Comparison of ENCODE assay signal across 9 mouse cellular contexts in genomic region chr4:156188811-156189323, GRCm38 (mm10). TPM values are rescaled to one million over a fixed set of nuclear protein-coding genes. Genes with fewer than 3 reads are reported as not detected.
DNase-seq lines count a peak whose midpoint lies in the region; ATAC-seq and TF ChIP-seq lines count a peak whose summit lies in the region.
"Had no signal": no experiment of that assay in that cellular context is flagged by ENCODE, and none has a peak within 500 bp of the region (broad histone marks: within the 10 kb centered on the region; RNA-seq: fewer than 3 reads in every experiment).

No protein-coding gene starts in this region.

- no peaks in the 10 kb centered on the region for H3K9me3 ChIP-seq in heart, embryonic 11.5 days (replicated peaks; ENCODE audit: control insufficient read depth, low read length)
- no peaks in the 10 kb centered on the region for H3K9me3 ChIP-seq in embryonic facial prominence, embryonic 12.5 days
- no peaks in the 10 kb centered on the region for H3K9me3 ChIP-seq in intestine, embryonic 16.5 days (ENCODE audit: control insufficient read depth, low read length)
- no peaks in the 10 kb centered on the region for H3K9me3 ChIP-seq in liver, postnatal 0 days (ENCODE audit: low read length)

- peak overlapping the region; percentile 37 for H3K27ac ChIP-seq in heart, embryonic 11.5 days (ENCODE audit: low read depth, low read length)
- peak overlapping the region; percentile 58 for H3K27ac ChIP-seq in embryonic facial prominence, embryonic 12.5 days
- peak overlapping the region; percentile 39; the same call in 1 of the 2 replicates for H3K27ac ChIP-seq in intestine, embryonic 16.5 days (ENCODE audit: low read length)
- no peak overlapping the region for H3K27ac ChIP-seq in liver, postnatal 0 days (ENCODE audit: low read depth)
- 0 out of 2 replicates have a peak overlapping the region, but pooled peaks have one; percentile 8 for H3K27ac ChIP-seq in small intestine, adult 2 months (ENCODE audit: insufficient read depth, low read depth, low read length)
- H3K27ac ChIP-seq: heart, adult 2 months had no signal

- WGBS in heart, embryonic 11.5 days (ENCODE audit: insufficient replicate concordance), result 23% methylated on average over 6 of the region's 6 CpGs
- WGBS in embryonic facial prominence, embryonic 12.5 days, result 7% methylated on average over 6 of the region's 6 CpGs
- WGBS in intestine, embryonic 16.5 days, result 33% methylated on average over 6 of the region's 6 CpGs
- WGBS in liver, postnatal 0 days (ENCODE audit: insufficient replicate concordance), result 58% methylated on average over 6 of the region's 6 CpGs
- WGBS in small intestine, adult 2 months, result 44% methylated on average over 6 of the region's 6 CpGs

- ATAC-seq in heart, embryonic 11.5 days (replicated peaks; ENCODE audit: insufficient number of reproducible peaks, low FRiP score, low TSS enrichment), result no peak; the same call in 1 of the 2 replicates
- ATAC-seq in embryonic facial prominence, embryonic 12.5 days (ENCODE audit: insufficient number of reproducible peaks, insufficient read depth, low FRiP score, low TSS enrichment), result no peak; the same call in 1 of the 2 replicates
- peak; percentile 65 for ATAC-seq in intestine, embryonic 16.5 days
- peak; percentile 46; the same call in 1 of the 2 replicates for ATAC-seq in liver, postnatal 0 days

- intact Hi-C loops in gastrocnemius, postnatal 14 days (cut with DNase I; ENCODE audit: low total_unique reads), result no loop called here

- peaks cover 6% of the 10 kb centered on the region; the same call in 1 of the 2 replicates for H3K36me3 ChIP-seq in heart, embryonic 11.5 days (ENCODE audit: control insufficient read depth, insufficient read depth, low read length)
- H3K36me3 ChIP-seq in embryonic facial prominence, embryonic 12.5 days, result peaks cover 42% of the 10 kb centered on the region
- H3K36me3 ChIP-seq in intestine, embryonic 16.5 days (ENCODE audit: control insufficient read depth, insufficient read depth, low read length), result peaks cover 9% of the 10 kb centered on the region
- H3K36me3 ChIP-seq in liver, postnatal 0 days (replicated peaks; ENCODE audit: insufficient read depth, low read length), result no peaks in the 10 kb centered on the region
- peaks cover 13% of the 10 kb centered on the region for H3K36me3 ChIP-seq in small intestine, adult 2 months (ENCODE audit: control insufficient read depth, insufficient read depth, low read length)

- H3K4me3 ChIP-seq in heart, embryonic 11.5 days (ENCODE audit: low read depth, low read length), result no peak overlapping the region
- H3K4me3 ChIP-seq in embryonic facial prominence, embryonic 12.5 days, result no peak overlapping the region
- H3K4me3 ChIP-seq in intestine, embryonic 16.5 days (ENCODE audit: low read length), result no peak overlapping the region
- H3K4me3 ChIP-seq in liver, postnatal 0 days (ENCODE audit: low read depth, low read length), result no peak overlapping the region
- no peak overlapping the region for H3K4me3 ChIP-seq in small intestine, adult 2 months (ENCODE audit: low read depth, low read length)
- H3K4me3 ChIP-seq: heart, adult 2 months had no signal

- DNase-seq in heart, adult 18-20 months, result no peak
- DNase-seq in liver, postnatal 0 days, result peak; percentile 47
- DNase-seq in gastrocnemius, postnatal 14 days, result no peak
- DNase-seq in thymus, postnatal 25 days, result no peak

- H3K27me3 ChIP-seq in heart, embryonic 11.5 days (ENCODE audit: control insufficient read depth, insufficient read depth, low read length), result no peaks in the 10 kb centered on the region
- H3K27me3 ChIP-seq in embryonic facial prominence, embryonic 12.5 days, result no peaks in the 10 kb centered on the region
- H3K27me3 ChIP-seq in intestine, embryonic 16.5 days (replicated peaks; ENCODE audit: control insufficient read depth, insufficient read depth, low read length), result no peaks in the 10 kb centered on the region
- H3K27me3 ChIP-seq in liver, postnatal 0 days (ENCODE audit: insufficient read depth, low read length), result no peaks in the 10 kb centered on the region
- no peaks in the 10 kb centered on the region for H3K27me3 ChIP-seq in small intestine, adult 2 months (ENCODE audit: control insufficient read depth, insufficient read depth, low read length)

- H3K4me1 ChIP-seq in heart, embryonic 11.5 days (ENCODE audit: control insufficient read depth, insufficient read depth, low read length), result peaks cover 77% of the 10 kb centered on the region
- H3K4me1 ChIP-seq in embryonic facial prominence, embryonic 12.5 days, result peaks cover 78% of the 10 kb centered on the region
- peaks cover 66% of the 10 kb centered on the region for H3K4me1 ChIP-seq in intestine, embryonic 16.5 days (ENCODE audit: control insufficient read depth, insufficient read depth, low read length)
- peaks cover 30% of the 10 kb centered on the region for H3K4me1 ChIP-seq in liver, postnatal 0 days (ENCODE audit: insufficient read depth)
- peaks cover 37% of the 10 kb centered on the region; the same call in 1 of the 2 replicates for H3K4me1 ChIP-seq in small intestine, adult 2 months (ENCODE audit: control insufficient read depth, insufficient read depth, insufficient read length, low read length)

- TF ChIP-seq POLR2A in small intestine, adult 2 months (IDR thresholded peaks at IDR 0.05; ENCODE audit: low read depth, low read length), result no peak

- H3K4me2 ChIP-seq in heart, embryonic 11.5 days, result peak overlapping the region; percentile 36; the same call in 1 of the 2 replicates
- peak overlapping the region; percentile 23; the same call in 1 of the 2 replicates for H3K4me2 ChIP-seq in embryonic facial prominence, embryonic 12.5 days (replicated peaks)
- peak overlapping the region; percentile 5; the same call in 1 of the 2 replicates for H3K4me2 ChIP-seq in intestine, embryonic 16.5 days (ENCODE audit: low read depth, low read length)
- no peak overlapping the region for H3K4me2 ChIP-seq in liver, postnatal 0 days (ENCODE audit: low read depth, low read length)

- TF ChIP-seq CTCF in liver, postnatal 0 days (IDR thresholded peaks at IDR 0.05; ENCODE audit: low read depth), result no peak
- TF ChIP-seq CTCF in small intestine, adult 2 months (IDR thresholded peaks at IDR 0.05; ENCODE audit: extremely low read depth, insufficient read length, insufficient replicate concordance, low read depth, low read length), result no peak

- no peak for TF ChIP-seq EP300 in liver, postnatal 0 days (IDR thresholded peaks at IDR 0.05; ENCODE audit: low read depth)

- H3K9ac ChIP-seq in heart, embryonic 11.5 days (ENCODE audit: low read depth, low read length), result peak overlapping the region; percentile 34; the same call in 1 of the 2 replicates
- H3K9ac ChIP-seq in embryonic facial prominence, embryonic 12.5 days, result no peak overlapping the region
- H3K9ac ChIP-seq in intestine, embryonic 16.5 days (ENCODE audit: low read depth, low read length), result no peak overlapping the region; the same call in 1 of the 2 replicates
- H3K9ac ChIP-seq in liver, postnatal 0 days (replicated peaks), result no peak overlapping the region

RNA-seq across cellular contexts. Expression of gene Agrn, which starts 8.4 kb away (rescaled TPM):
- 36.7 and 44.8 TPM in 2 replicates for polyA plus RNA-seq in heart, embryonic 11.5 days (2014; fragmentation: Nextera tagmentation; extraction: Ambion mirVana)
- 10 to 100 TPM; 22.6 to 24.7 TPM for total RNA-seq in heart, adult 18-20 months (2021)
- polyA plus RNA-seq in embryonic facial prominence, embryonic 12.5 days (2016; fragmentation: Nextera tagmentation; extraction: Ambion mirVana), result 100.0 and 101 TPM in 2 replicates
- polyA plus RNA-seq in intestine, embryonic 16.5 days (2015; fragmentation: Nextera tagmentation; extraction: Ambion mirVana), result 35.9 and 38.0 TPM in 2 replicates
- 4.4 and 5.2 TPM in 2 replicates for polyA plus RNA-seq in liver, postnatal 0 days (2015; fragmentation: Nextera tagmentation; extraction: Ambion mirVana)
- polyA plus RNA-seq in small intestine, adult 2 months (2012; rRNA removed), result 53.6 and 101 TPM in 2 replicates
- 10 to 100 TPM; 25.3 to 25.5 TPM for total RNA-seq in gastrocnemius, postnatal 14 days (2021)

RNA-seq across cellular contexts. Expression of gene Isg15, which starts 11.8 kb away (rescaled TPM):
- 0.29 and 0.41 TPM in 2 replicates for polyA plus RNA-seq in heart, embryonic 11.5 days (2014; fragmentation: Nextera tagmentation; extraction: Ambion mirVana)
- 1 to 10 TPM; 2.3 to 3.1 TPM for total RNA-seq in heart, adult 18-20 months (2021)
- polyA plus RNA-seq in embryonic facial prominence, embryonic 12.5 days (2016; fragmentation: Nextera tagmentation; extraction: Ambion mirVana), result 1.1 and 1.3 TPM in 2 replicates
- 1.8 and 2.9 TPM in 2 replicates for polyA plus RNA-seq in intestine, embryonic 16.5 days (2015; fragmentation: Nextera tagmentation; extraction: Ambion mirVana)
- 33.0 and 39.8 TPM in 2 replicates for polyA plus RNA-seq in liver, postnatal 0 days (2015; fragmentation: Nextera tagmentation; extraction: Ambion mirVana)
- polyA plus RNA-seq in small intestine, adult 2 months (2012; rRNA removed), result 28.1 and 90.2 TPM in 2 replicates
- under 1 TPM; 0.42 to 0.57 TPM for total RNA-seq in gastrocnemius, postnatal 14 days (2021)

RNA-seq across cellular contexts. Expression of gene AW011738, which starts 14.2 kb away (rescaled TPM):
- polyA plus RNA-seq in heart, embryonic 11.5 days (2014; fragmentation: Nextera tagmentation; extraction: Ambion mirVana), result 0.70 and 1.0 TPM in 2 replicates
- 10 to 100 TPM in 1 of 2 experiments, 1 to 10 TPM in 1; 9.5 to 11.6 TPM for total RNA-seq in heart, adult 18-20 months (2021)
- 2.0 and 3.1 TPM in 2 replicates for polyA plus RNA-seq in embryonic facial prominence, embryonic 12.5 days (2016; fragmentation: Nextera tagmentation; extraction: Ambion mirVana)
- 2.1 and 2.3 TPM in 2 replicates for polyA plus RNA-seq in intestine, embryonic 16.5 days (2015; fragmentation: Nextera tagmentation; extraction: Ambion mirVana)
- 1.7 and 1.9 TPM in 2 replicates for polyA plus RNA-seq in liver, postnatal 0 days (2015; fragmentation: Nextera tagmentation; extraction: Ambion mirVana)
- polyA plus RNA-seq in small intestine, adult 2 months (2012; rRNA removed), result 1.6 and 1.8 TPM in 2 replicates
- total RNA-seq in gastrocnemius, postnatal 14 days (2021), result 1 to 10 TPM; 2.9 to 3.3 TPM

RNA-seq across cellular contexts. Expression of gene Perm1, which starts 26.8 kb away (rescaled TPM):
- 0.58 and 0.72 TPM in 2 replicates for polyA plus RNA-seq in heart, embryonic 11.5 days (2014; fragmentation: Nextera tagmentation; extraction: Ambion mirVana)
- total RNA-seq in heart, adult 18-20 months (2021), result 100 to 1,000 TPM; 265 to 319 TPM
- polyA plus RNA-seq in embryonic facial prominence, embryonic 12.5 days (2016; fragmentation: Nextera tagmentation; extraction: Ambion mirVana), result 0.70 and 1.1 TPM in 2 replicates
- polyA plus RNA-seq in intestine, embryonic 16.5 days (2015; fragmentation: Nextera tagmentation; extraction: Ambion mirVana), result 0.20 and 0.35 TPM in 2 replicates
- polyA plus RNA-seq in liver, postnatal 0 days (2015; fragmentation: Nextera tagmentation; extraction: Ambion mirVana), result 0.08 and 0.19 TPM in 2 replicates
- polyA plus RNA-seq in small intestine, adult 2 months (2012; rRNA removed), result 0.06 and 0.09 TPM in 2 replicates
- total RNA-seq in gastrocnemius, postnatal 14 days (2021), result 100 to 1,000 TPM in 1 of 2 experiments, 10 to 100 TPM in 1; 73.3 to 103 TPM

RNA-seq across cellular contexts. Expression of gene Plekhn1, which starts 45.8 kb away (rescaled TPM):
- polyA plus RNA-seq in heart, embryonic 11.5 days (2014; fragmentation: Nextera tagmentation; extraction: Ambion mirVana), result 8.7 and 12.2 TPM in 2 replicates
- total RNA-seq in heart, adult 18-20 months (2021), result 10 to 100 TPM; 10.1 to 11.0 TPM
- polyA plus RNA-seq in embryonic facial prominence, embryonic 12.5 days (2016; fragmentation: Nextera tagmentation; extraction: Ambion mirVana), result 32.5 and 35.7 TPM in 2 replicates
- 11.7 and 13.8 TPM in 2 replicates for polyA plus RNA-seq in intestine, embryonic 16.5 days (2015; fragmentation: Nextera tagmentation; extraction: Ambion mirVana)
- 2.0 and 2.3 TPM in 2 replicates for polyA plus RNA-seq in liver, postnatal 0 days (2015; fragmentation: Nextera tagmentation; extraction: Ambion mirVana)
- polyA plus RNA-seq in small intestine, adult 2 months (2012; rRNA removed), result 30.3 and 46.9 TPM in 2 replicates
- 1 to 10 TPM; 5.1 to 5.5 TPM for total RNA-seq in gastrocnemius, postnatal 14 days (2021)

Comparison
In these comparisons a context has a peak if more than half of its experiments do, and no peak if none do; other contexts are left out.
1. ATAC-seq: peak in intestine, embryonic 16.5 days (single experiment) and liver, postnatal 0 days (single experiment); none in heart, embryonic 11.5 days (single experiment) and embryonic facial prominence, embryonic 12.5 days (single experiment).